Mouse (Mus musculus) hindbrain, embryonic 13.5 days (tissue): ENCODE measurements at regions not wholly inside any gene's neighbourhood (a gene's known extent, or its start where the extent isn't known, plus 50 kb on each side); places are given as distances from the start of the nearest gene placed in this dataset.

ENCODE experiments used
- ATAC-seq: fragments of 200-750 bp; cut with Nextera tagmentation; 2 replicates; pipeline ENCODE4 v1.8.0; 2017; ENCODE audit warnings: moderate TSS enrichment; ENCODE audit not compliant: low FRiP score
- H3K27ac ChIP-seq: fragments of 300-500 bp; sonication (generic); 2 replicates; pipeline ENCODE4 v1.5.1; 2015; ENCODE audit warnings: inconsistent platforms, mild to moderate bottlenecking, moderate library complexity
- H3K27me3 ChIP-seq: fragments of 300-500 bp; sonication (generic); 2 replicates; pipeline ENCODE4 v1.6.1; 2015; ENCODE audit warnings: mild to moderate bottlenecking, inconsistent platforms
- H3K36me3 ChIP-seq: fragments of 300-500 bp; sonication (generic); 2 replicates; pipeline ENCODE4 v1.6.1; 2015; ENCODE audit warnings: mild to moderate bottlenecking, inconsistent platforms
- H3K4me1 ChIP-seq: fragments of 300-500 bp; sonication (generic); replicated peaks from 2 replicates; pipeline ENCODE4 v1.6.1; 2015; ENCODE audit warnings: inconsistent platforms
- H3K4me2 ChIP-seq: fragments of 300-500 bp; sonication (generic); 2 replicates; pipeline ENCODE4 v1.6.1; 2015; ENCODE audit warnings: inconsistent platforms, mild to moderate bottlenecking, moderate library complexity
- H3K4me3 ChIP-seq: fragments of 300-500 bp; sonication (generic); 2 replicates; pipeline ENCODE4 v1.5.1; 2015; ENCODE audit warnings: mild to moderate bottlenecking, inconsistent platforms
- H3K9ac ChIP-seq: fragments of 300-500 bp; sonication (generic); 2 replicates; pipeline ENCODE4 v1.6.1; 2015; ENCODE audit warnings: mild to moderate bottlenecking, inconsistent platforms
- H3K9me3 ChIP-seq: fragments of 300-500 bp; sonication (generic); 2 replicates; pipeline ENCODE4 v1.6.1; 2016; ENCODE audit warnings: inconsistent platforms
- WGBS: fragments of 180-500 bp; shearing (Covaris S2); methylation state at CpG from one replicate; pipeline ENCODE4 v1.1.7; 2015; 5-methylcytosine and 5-hydroxymethylcytosine counted together

- Histone ChIP-seq H3K4me2 (no peak overlapping the region), H3K27ac (no peak overlapping the region), H3K9me3 (no peaks in the 10 kb centered on the region), H3K27me3 (no peaks in the 10 kb centered on the region), H3K36me3 (no peaks in the 10 kb centered on the region), H3K9ac (no peak overlapping the region), H3K4me1 (no peaks in the 10 kb centered on the region), H3K4me3 (no peak overlapping the region)
- no peak for ATAC-seq
- WGBS = 84% methylated on average over 5 of the region's 5 CpGs
Observed at GRCm38 (mm10) chr10:125467503-125467902, 78.2 kb upstream of the Slc16a7 start.

- 85% methylated on average over 3 of the region's 3 CpGs for WGBS
- H3K27ac ChIP-seq = no peak overlapping the region
Observed at GRCm38 (mm10) chr10:125488350-125488749, 99.1 kb upstream of the Slc16a7 start.

GRCm38 (mm10) chr10:125490395-125490794 is 101.1 kb upstream of the Slc16a7 start:
- WGBS = 50% methylated on average over 4 of the region's 4 CpGs
- H3K9me3 ChIP-seq = no peaks in the 10 kb centered on the region
- H3K36me3 ChIP-seq = no peaks in the 10 kb centered on the region
- ATAC-seq = no peak
- H3K27ac ChIP-seq = no peak overlapping the region
- no peaks in the 10 kb centered on the region for H3K4me1 ChIP-seq
- no peak overlapping the region for H3K4me2 ChIP-seq
- H3K9ac ChIP-seq = no peak overlapping the region
- H3K4me3 ChIP-seq = no peak overlapping the region
- no peaks in the 10 kb centered on the region for H3K27me3 ChIP-seq

More at GRCm38 (mm10) chr10:125488350-125488749, 99.1 kb upstream of the Slc16a7 start:
- ATAC-seq = no peak
- Histone ChIP-seq H3K4me2 (no peak overlapping the region), H3K9me3 (no peaks in the 10 kb centered on the region), H3K9ac (no peak overlapping the region), H3K4me1 (no peaks in the 10 kb centered on the region), H3K4me3 (no peak overlapping the region), H3K27me3 (no peaks in the 10 kb centered on the region), H3K36me3 (no peaks in the 10 kb centered on the region)

- Histone ChIP-seq H3K9ac (no peak overlapping the region), H3K36me3 (no peaks in the 10 kb centered on the region), H3K27ac (no peak overlapping the region), H3K9me3 (no peaks in the 10 kb centered on the region), H3K4me3 (no peak overlapping the region), H3K4me2 (no peak overlapping the region), H3K27me3 (no peaks in the 10 kb centered on the region), H3K4me1 (no peaks in the 10 kb centered on the region)
- WGBS = 61% methylated on average over 4 of the region's 4 CpGs
- no peak for ATAC-seq
Observed at GRCm38 (mm10) chr10:125494489-125494888, 105.2 kb upstream of the Slc16a7 start.

- WGBS = 33% methylated on average over 1 of the region's 1 CpGs
Observed at GRCm38 (mm10) chr10:125498347-125498746, 109.1 kb upstream of the Slc16a7 start.

GRCm38 (mm10) chr10:125500338-125500737 is 111.1 kb upstream of the Slc16a7 start:
- WGBS = 61% methylated on average over 4 of the region's 4 CpGs
- no peaks in the 10 kb centered on the region for H3K9me3 ChIP-seq
- H3K4me1 ChIP-seq = no peaks in the 10 kb centered on the region
- no peak overlapping the region for H3K4me2 ChIP-seq
- ATAC-seq = no peak
- H3K27me3 ChIP-seq = no peaks in the 10 kb centered on the region
- H3K27ac ChIP-seq = no peak overlapping the region
- no peaks in the 10 kb centered on the region for H3K36me3 ChIP-seq
- H3K9ac ChIP-seq = no peak overlapping the region
- H3K4me3 ChIP-seq = no peak overlapping the region

More at GRCm38 (mm10) chr10:125498347-125498746, 109.1 kb upstream of the Slc16a7 start:
- Histone ChIP-seq H3K27me3 (no peaks in the 10 kb centered on the region), H3K4me2 (no peak overlapping the region), H3K4me1 (no peaks in the 10 kb centered on the region), H3K4me3 (no peak overlapping the region), H3K27ac (no peak overlapping the region), H3K9ac (no peak overlapping the region), H3K9me3 (no peaks in the 10 kb centered on the region), H3K36me3 (no peaks in the 10 kb centered on the region)
- no peak for ATAC-seq

GRCm38 (mm10) chr10:125515026-125515425 is 125.8 kb upstream of the Slc16a7 start:
- no peak overlapping the region for H3K27ac ChIP-seq
- no peaks in the 10 kb centered on the region for H3K36me3 ChIP-seq
- no peaks in the 10 kb centered on the region for H3K9me3 ChIP-seq
- ATAC-seq = no peak
- WGBS = 77% methylated on average over 5 of the region's 5 CpGs
- no peaks in the 10 kb centered on the region for H3K4me1 ChIP-seq
- H3K4me3 ChIP-seq = no peak overlapping the region
- no peak overlapping the region for H3K9ac ChIP-seq
- no peaks in the 10 kb centered on the region for H3K27me3 ChIP-seq
- no peak overlapping the region for H3K4me2 ChIP-seq

GRCm38 (mm10) chr10:125530876-125531275 is 141.6 kb upstream of the Slc16a7 start:
- no peak overlapping the region for H3K27ac ChIP-seq
- no peak for ATAC-seq
- H3K4me2 ChIP-seq = no peak overlapping the region
- no peaks in the 10 kb centered on the region for H3K4me1 ChIP-seq
- H3K4me3 ChIP-seq = no peak overlapping the region
- 91% methylated on average over 6 of the region's 6 CpGs for WGBS
- H3K9me3 ChIP-seq = no peaks in the 10 kb centered on the region
- no peaks in the 10 kb centered on the region for H3K27me3 ChIP-seq
- H3K9ac ChIP-seq = no peak overlapping the region
- no peaks in the 10 kb centered on the region for H3K36me3 ChIP-seq

- no peaks in the 10 kb centered on the region for H3K9me3 ChIP-seq
- WGBS = 46% methylated on average over 1 of the region's 1 CpGs
- H3K4me1 ChIP-seq = no peaks in the 10 kb centered on the region
- H3K27ac ChIP-seq = no peak overlapping the region
- H3K9ac ChIP-seq = no peak overlapping the region
- no peak overlapping the region for H3K4me3 ChIP-seq
- no peak for ATAC-seq
- no peaks in the 10 kb centered on the region for H3K36me3 ChIP-seq
- H3K27me3 ChIP-seq = no peaks in the 10 kb centered on the region
- H3K4me2 ChIP-seq = no peak overlapping the region
Observed at GRCm38 (mm10) chr10:125538316-125538715, 149.1 kb upstream of the Slc16a7 start.

GRCm38 (mm10) chr10:125586489-125587147 is 197.4 kb upstream of the Slc16a7 start:
- Histone ChIP-seq H3K27ac (0 out of 2 replicates have a peak overlapping the region, but pooled peaks have one; percentile 18), H3K27me3 (no peaks in the 10 kb centered on the region)
- peak; percentile 63; the same call in 1 of the 2 replicates for ATAC-seq

GRCm38 (mm10) chr10:125593006-125593405 is 203.7 kb upstream of the Slc16a7 start:
- no peak overlapping the region for H3K4me3 ChIP-seq
- no peaks in the 10 kb centered on the region for H3K4me1 ChIP-seq
- no peaks in the 10 kb centered on the region for H3K9me3 ChIP-seq
- no peak overlapping the region for H3K9ac ChIP-seq
- WGBS = 90% methylated on average over 5 of the region's 5 CpGs
- no peak for ATAC-seq
- H3K4me2 ChIP-seq = no peak overlapping the region
- no peaks in the 10 kb centered on the region for H3K36me3 ChIP-seq
- H3K27me3 ChIP-seq = no peaks in the 10 kb centered on the region
- no peak overlapping the region for H3K27ac ChIP-seq

More at GRCm38 (mm10) chr10:125586489-125587147, 197.4 kb upstream of the Slc16a7 start:
- WGBS = 41% methylated on average over 7 of the region's 7 CpGs
- H3K4me1 ChIP-seq = no peaks in the 10 kb centered on the region
- no peaks in the 10 kb centered on the region for H3K36me3 ChIP-seq
- H3K4me2 ChIP-seq = no peak overlapping the region
- H3K9me3 ChIP-seq = no peaks in the 10 kb centered on the region
- no peak overlapping the region for H3K4me3 ChIP-seq
- H3K9ac ChIP-seq = no peak overlapping the region

GRCm38 (mm10) chr10:125607787-125608617 is 218.7 kb upstream of the Slc16a7 start:
- Histone ChIP-seq H3K4me3 (no peak overlapping the region), H3K27me3 (no peaks in the 10 kb centered on the region), H3K9me3 (no peaks in the 10 kb centered on the region), H3K27ac (0 out of 2 replicates have a peak overlapping the region, but pooled peaks have one; percentile 44), H3K36me3 (no peaks in the 10 kb centered on the region), H3K4me1 (peaks cover 7% of the 10 kb centered on the region; the same call in 1 of the 2 replicates), H3K4me2 (no peak overlapping the region), H3K9ac (no peak overlapping the region)
- 53% methylated on average over 10 of the region's 10 CpGs for WGBS
- ATAC-seq = peak; percentile 84
